Mouse (Mus musculus) heart, adult 8-10 months (tissue): Measurements from ENCODE around the gene 4931414P19Rik. TPM values are rescaled to one million over a fixed set of nuclear protein-coding genes. Genes with fewer than 3 reads are reported as not detected.

Experiments used
- DNase-seq: peaks from one replicate; pipeline ENCODE4 v3.0.0; 2022; ENCODE audit warnings: low spot score
- total RNA-seq, 4 experiments: library from RNA; stranded (reverse); gene quantifications; 2 replicates each; pipeline ENCODE4 v1.2.4; 2022

The 4931414P19Rik gene
- total RNA-seq, 4 experiments from 2014 or later = 2.7 to 5.8 (median 4.7) TPM

GRCm38 (mm10) chr14:54591056-54591455, 14.7 kb downstream of the 4931414P19Rik start:
- no peak for DNase-seq

DNA sequence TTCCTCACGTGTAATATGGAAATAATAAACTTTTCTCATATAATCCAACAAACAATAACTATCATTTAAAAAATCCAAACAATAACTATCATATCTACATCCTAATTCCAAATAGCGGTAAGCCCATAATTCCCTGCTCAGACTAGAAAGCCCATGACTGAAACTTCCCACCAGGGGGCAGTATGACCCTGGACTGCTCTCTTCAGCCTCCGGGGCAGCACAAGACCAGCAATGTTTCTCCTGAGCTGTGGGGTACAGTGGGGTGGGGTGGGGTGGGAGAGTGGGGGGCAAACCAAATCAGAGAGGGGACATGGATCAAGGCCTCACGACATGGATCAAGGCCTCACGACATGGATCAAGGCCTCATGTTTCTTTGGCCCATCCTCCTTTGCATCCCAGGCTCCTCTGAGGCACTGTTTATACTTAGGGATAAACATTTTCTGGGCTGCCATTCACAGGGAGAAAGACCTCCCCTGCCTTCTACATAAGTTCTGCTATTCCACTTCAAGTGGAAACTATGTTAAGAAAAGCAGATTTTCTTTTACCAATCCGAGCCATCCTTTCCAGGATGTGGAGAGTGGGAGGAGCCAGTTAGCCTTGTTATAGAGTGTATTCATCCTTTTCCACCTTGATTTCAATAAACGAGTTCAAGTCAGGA, 22.0 kb downstream of the 4931414P19Rik start:
- DNase-seq = peak; percentile 67

GRCm38 (mm10) chr14:54582536-54582935, 23.3 kb downstream of the 4931414P19Rik start:
- DNase-seq = no peak

DNA sequence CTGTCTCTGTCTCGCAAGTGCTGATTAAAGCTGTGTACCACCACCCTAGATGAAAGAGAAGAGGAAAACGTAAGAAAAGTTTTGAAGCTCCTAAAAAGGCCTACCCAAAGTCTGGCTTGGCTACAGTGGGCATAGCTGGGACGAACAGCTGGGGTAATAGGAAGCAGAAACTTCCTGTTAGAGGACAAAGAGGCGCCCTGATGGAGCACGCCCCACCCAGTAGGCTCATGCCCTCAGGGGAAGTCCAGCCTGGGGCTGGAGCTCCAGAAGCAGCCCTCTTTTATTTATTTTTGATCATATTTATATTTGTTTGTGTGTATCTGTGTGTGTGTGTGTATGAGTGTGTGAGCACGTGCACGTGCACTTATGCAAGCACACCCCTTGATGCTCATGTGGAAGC, 26.2 kb downstream of the 4931414P19Rik start:
- no peak for DNase-seq

DNA sequence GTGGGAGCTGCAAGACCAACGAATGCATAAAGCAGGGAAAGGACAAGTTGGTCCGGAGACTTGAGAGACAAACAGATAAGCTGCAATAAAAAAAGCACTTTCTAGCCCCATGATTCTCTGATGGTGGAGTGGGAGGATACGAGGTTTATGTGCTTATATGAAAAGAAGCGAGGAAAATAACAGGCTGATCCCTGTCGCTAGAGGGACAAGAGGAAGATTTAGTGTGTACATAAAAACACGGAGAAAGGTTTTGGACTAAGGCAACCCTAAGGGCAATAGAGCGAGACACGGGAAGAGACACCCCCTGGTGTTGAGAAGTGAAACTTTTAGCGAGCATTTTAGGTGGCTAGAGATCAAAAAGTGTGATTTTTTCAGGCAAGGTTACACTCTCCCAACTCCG, 27.7 kb downstream of the 4931414P19Rik start:
- no peak for DNase-seq

- DNase-seq = peak; percentile 92
Measured at GRCm38 (mm10) chr14:54577089-54577982, 28.5 kb downstream of the 4931414P19Rik start, which contains the start of gene Ajuba. Gene Ajuba (minus strand): TSS chr14:54577558.

DNA sequence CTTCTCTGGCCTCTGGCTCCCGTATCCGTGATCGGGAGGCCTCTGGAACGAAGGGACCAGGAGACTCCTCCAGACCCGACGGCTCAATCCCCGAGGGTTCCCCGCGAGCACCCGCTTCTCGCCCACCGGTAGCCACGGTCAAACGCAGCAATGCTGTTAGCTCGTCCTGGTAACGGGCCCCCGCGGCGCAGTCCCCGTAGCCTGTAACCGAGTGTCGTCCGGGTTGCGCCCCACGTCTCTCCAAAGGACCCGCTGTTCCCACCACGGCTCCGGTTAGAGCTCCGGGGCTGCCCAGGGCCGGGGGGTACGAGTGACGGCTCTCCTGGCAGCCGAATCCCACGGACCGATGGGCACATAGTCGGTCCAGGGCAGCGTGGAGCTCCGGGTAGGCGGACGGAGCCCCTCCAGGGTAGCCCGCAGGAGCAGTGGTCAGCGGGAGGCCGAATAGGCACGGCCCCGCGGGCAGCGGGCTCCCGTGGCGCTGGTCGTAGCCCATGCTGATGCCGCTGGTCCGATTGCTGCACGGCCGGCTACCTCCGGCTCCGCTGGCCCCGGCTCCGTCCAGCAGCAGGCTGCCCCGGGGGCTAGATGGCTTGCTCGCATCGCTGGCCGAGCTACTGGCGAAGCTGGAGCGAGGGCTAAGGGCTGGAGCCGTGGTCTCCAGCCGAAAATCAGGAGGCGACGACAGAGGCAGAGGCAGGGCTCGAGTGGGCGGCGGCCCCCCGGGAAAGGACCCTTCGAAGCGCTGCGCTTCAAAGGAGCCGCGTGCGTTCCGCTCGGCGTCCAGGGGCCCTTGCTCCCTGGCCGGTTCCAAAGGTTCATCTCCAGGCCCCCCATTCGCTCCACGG, 29.3 kb downstream of the 4931414P19Rik start:
- no peak for DNase-seq

DNA sequence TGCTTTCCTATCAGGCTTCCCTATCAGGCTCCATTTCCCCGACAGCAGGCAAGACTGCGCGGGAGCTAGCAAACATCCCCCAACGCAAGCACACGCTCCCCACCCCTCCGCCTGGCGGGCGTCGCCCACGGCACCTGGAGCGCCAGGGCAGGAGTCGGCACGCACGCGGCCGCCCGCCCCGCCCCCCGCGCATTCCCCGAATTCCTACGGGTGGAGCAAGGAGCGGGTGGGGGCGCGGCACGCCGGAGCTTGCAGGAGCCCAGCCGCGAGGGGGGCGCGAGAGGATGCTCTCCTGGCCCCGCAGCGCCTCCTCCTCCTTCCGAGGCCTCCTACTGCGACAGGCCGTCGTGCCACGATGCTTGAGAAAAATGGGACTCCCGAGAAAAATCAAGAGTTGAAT, 30.2 kb downstream of the 4931414P19Rik start:
- DNase-seq = no peak

DNA sequence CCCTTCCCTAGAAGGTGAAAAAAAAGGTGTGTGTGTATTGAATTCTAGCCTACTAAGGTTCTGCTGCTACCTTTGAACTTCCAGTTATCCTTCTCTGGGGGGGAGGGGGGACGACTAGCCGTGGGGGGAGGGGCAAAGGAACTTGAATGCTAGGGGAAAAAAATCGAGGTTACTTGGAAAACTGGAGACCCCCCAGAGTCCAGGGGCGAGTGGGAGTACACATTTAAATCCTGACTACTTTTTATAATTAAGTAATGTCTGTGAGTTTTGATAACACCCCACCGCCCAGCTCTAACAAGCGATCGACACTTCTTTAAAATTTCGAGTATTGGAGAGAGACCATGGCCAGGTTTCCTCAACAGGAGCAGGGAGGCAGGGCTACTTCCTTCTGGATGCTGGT, 30.8 kb downstream of the 4931414P19Rik start:
- no peak for DNase-seq

GRCm38 (mm10) chr14:54574253-54574652, 31.5 kb downstream of the 4931414P19Rik start:
- DNase-seq = no peak

- no peak for DNase-seq
Measured at GRCm38 (mm10) chr14:54572790-54573736, 32.7 kb downstream of the 4931414P19Rik start.

GRCm38 (mm10) chr14:54572122-54572521, 33.7 kb downstream of the 4931414P19Rik start:
- no peak for DNase-seq

DNA sequence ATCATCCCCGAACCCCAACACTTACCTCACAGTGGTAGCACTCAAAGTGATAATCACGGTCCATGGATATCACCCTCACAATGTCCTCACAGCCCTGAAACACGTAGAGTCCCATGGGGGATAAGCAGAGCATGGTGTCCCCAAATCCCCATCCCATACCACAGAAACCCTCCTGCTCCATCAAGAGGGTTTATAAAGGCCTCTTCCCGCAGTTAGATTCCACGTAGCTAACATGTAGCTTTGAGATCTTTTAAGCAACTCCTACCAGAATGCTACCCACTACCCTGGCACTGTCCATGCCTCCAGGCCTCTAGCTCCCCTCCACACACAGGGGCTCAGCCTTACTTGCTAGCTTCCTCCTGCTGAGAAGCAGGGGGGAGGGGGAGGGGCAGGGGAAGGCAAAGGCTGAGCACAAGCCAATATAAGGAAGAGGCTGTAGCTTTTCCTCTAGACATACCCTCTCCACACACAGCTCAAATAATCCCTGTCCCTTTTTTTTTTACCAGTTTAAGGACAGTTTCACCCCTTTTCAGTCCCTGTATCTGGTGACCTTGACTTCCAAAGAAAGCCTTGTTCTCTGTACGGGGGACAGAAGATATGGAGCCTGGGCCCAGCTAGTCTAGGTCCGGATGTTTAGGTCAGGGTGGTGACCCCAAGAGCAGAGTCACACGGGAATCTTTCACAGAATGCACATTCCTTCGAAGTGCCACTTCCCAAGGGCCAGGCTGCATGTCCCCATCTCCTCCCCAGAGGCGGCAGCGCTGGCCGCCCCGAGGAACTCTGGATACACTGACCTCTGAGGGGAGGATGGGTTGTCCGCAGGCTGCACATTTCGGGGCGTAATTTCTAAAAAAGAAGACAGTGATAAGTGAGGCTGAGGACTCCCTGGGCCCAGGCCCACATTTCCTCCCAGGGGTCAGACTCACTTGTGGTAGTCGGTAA, 36.1 kb downstream of the 4931414P19Rik start:
- DNase-seq = no peak

- DNase-seq = peak; percentile 78
Measured at GRCm38 (mm10) chr14:54568694-54569414, 36.9 kb downstream of the 4931414P19Rik start.

DNA sequence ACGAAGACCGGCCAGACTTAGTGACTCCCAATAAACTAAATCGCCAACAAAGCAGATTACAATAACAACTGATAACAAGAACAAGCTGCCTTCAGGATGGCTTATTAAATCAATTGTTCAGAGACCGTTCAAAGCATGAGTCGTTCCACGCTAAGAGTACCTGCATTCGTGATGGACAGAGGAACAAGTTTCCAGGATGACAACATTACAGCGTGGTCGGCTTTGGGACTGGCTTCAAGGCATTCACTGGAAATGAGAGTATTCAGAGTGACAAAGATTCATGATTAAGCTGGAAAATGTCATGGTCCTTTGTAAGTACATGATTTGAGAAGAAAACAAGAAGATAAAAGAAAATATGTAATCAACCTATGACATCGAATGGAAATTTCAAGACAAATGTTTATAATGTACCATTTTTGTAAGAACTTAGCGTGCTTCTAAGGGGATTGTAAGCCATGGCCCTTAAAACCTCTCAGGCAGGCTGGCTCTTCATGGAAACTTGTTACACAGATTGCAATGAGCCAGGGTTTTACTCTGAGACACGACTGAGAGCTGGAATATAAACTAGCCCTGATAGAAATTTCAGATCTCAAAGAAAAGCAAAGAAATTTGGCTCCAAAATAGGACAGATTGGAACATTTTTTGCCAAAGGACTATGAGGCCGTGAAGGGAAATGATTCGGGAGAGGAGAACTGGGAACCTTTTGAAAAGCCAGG, 45.1 kb downstream of the 4931414P19Rik start:
- no peak for DNase-seq

GRCm38 (mm10) chr14:54557330-54557729, 48.5 kb downstream of the 4931414P19Rik start:
- DNase-seq = no peak

GRCm38 (mm10) chr14:54553975-54554769, 51.6 kb downstream of the 4931414P19Rik start, which contains the start of gene Haus4:
Gene Haus4 (minus strand): TSS chr14:54554616.
- peak; percentile 74 for DNase-seq
